Mouse (Mus musculus) 3T3-L1 (cell line): ENCODE results near the gene Dnajc19.
"Not testable (repeated sequence)": the region's sequence is repeated elsewhere in the genome, so short reads cannot be mapped to it uniquely, and the experiment has no call there.

Experiments
- DNase-seq: peaks from one replicate; pipeline ENCODE4 v3.0.0-alpha.2; 2015; ENCODE audit warnings: low read depth, low spot score

Dnajc19 gene

GRCm38 (mm10) chr3:34080900-34081662 lies at the start of gene Dnajc19:
TSS of gene Dnajc19 (minus strand) at chr3:34081321.
- peak; percentile 92 for DNase-seq

GRCm38 (mm10) chr3:34129957-34130356 lies 48.8 kb upstream of the Dnajc19 start:
- DNase-seq, result no peak

GRCm38 (mm10) chr3:34121311-34121710 lies 40.2 kb upstream of the Dnajc19 start:
- no peak for DNase-seq

GRCm38 (mm10) chr3:34120791-34121190 lies 39.7 kb upstream of the Dnajc19 start:
- DNase-seq, result no peak

GRCm38 (mm10) chr3:34119869-34120268 lies 38.7 kb upstream of the Dnajc19 start:
- DNase-seq, result no peak

GRCm38 (mm10) chr3:34115806-34116205 lies 34.7 kb upstream of the Dnajc19 start:
- no peak for DNase-seq

- no peak for DNase-seq
Measured at GRCm38 (mm10) chr3:34111941-34112685, 31.0 kb upstream of the Dnajc19 start.

GRCm38 (mm10) chr3:34107631-34108030 lies 26.5 kb upstream of the Dnajc19 start:
- DNase-seq, result no peak

- no peak for DNase-seq
Measured at GRCm38 (mm10) chr3:34106421-34106820, 25.3 kb upstream of the Dnajc19 start.

- DNase-seq, result no peak
Measured at GRCm38 (mm10) chr3:34103902-34104672, 23.0 kb upstream of the Dnajc19 start.

GRCm38 (mm10) chr3:34102891-34103290 lies 21.8 kb upstream of the Dnajc19 start:
- no peak for DNase-seq

- no peak for DNase-seq
Measured at GRCm38 (mm10) chr3:34083655-34084054, 2.5 kb upstream of the Dnajc19 start.

- no peak for DNase-seq
Measured at GRCm38 (mm10) chr3:34081929-34082328, 808 bp upstream of the Dnajc19 start.

- no peak for DNase-seq
Measured at GRCm38 (mm10) chr3:34076058-34076759, 4.9 kb downstream of the Dnajc19 start.

- no peak for DNase-seq
Measured at GRCm38 (mm10) chr3:34072726-34073125, 8.4 kb downstream of the Dnajc19 start.

- DNase-seq, result not testable (repeated sequence)
Measured at GRCm38 (mm10) chr3:34068943-34069342, 12.2 kb downstream of the Dnajc19 start.

- DNase-seq, result no peak
Measured at GRCm38 (mm10) chr3:34062352-34062751, 18.8 kb downstream of the Dnajc19 start.

- no peak for DNase-seq
Measured at GRCm38 (mm10) chr3:34041990-34042389, 39.1 kb downstream of the Dnajc19 start.

- DNase-seq, result no peak
Measured at GRCm38 (mm10) chr3:34035706-34036105, 45.4 kb downstream of the Dnajc19 start.

- no peak for DNase-seq
Measured at GRCm38 (mm10) chr3:34034803-34035202, 46.3 kb downstream of the Dnajc19 start.

- DNase-seq, result no peak
Measured at GRCm38 (mm10) chr3:34033720-34034364, 47.3 kb downstream of the Dnajc19 start.
